Mouse (Mus musculus): ENCODE data around the gene Tmem104. TPM values are rescaled to one million over a fixed set of nuclear protein-coding genes. Genes with fewer than 3 reads are reported as not detected.

Tmem104 gene
- polyA plus RNA-seq, 1 experiment from 2014 or later: 19.2 TPM

DNA sequence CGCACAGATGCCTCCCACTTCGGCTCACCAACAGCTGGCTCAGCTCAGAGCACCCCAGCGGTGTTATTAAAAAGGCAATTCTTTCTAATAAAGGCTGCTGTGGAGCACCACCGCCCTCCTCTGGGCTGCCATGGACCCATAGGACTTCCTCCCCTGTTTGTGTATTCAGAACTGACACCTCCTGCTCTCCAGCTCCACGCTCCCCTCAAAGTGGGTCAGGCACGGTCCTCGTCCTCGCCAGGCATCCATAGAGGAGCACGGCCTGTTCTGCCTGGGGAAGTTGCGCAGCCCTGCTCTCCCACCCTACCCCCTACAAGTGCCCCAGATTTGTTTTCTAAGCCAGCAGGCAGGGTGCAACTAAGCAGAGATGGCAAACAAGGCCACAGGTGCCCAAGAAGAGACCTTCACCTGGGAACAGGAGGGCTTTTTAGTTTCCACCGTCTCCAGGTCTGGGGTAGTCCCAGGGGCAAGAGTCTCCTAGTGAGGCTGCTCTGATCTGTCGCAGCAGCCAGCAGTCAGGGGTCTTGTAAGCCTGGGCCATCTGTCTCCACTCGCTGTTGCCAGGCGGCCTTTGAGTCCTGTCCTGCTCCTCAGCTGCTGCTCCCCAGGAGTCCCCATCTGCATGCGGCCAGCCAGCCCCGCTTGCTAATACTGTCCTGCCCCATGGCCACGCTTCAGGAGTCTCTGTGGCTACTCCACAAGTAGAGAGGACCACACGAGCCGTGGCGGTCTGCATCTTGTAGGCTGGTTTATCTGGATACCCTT, 46.4 kb downstream of the Tmem104 start:
- no peak overlapping the region for H3K4me2 ChIP-seq (replicated peaks; ENCODE audit: low read depth)
- H3K9me3 ChIP-seq (ENCODE audit: control insufficient read depth): no peaks in the 10 kb centered on the region
- H3K4me1 ChIP-seq (replicated peaks; ENCODE audit: control insufficient read depth, insufficient read depth, low read length): peaks cover 8% of the 10 kb centered on the region
- WGBS: 85% methylated on average over 20 of the region's 20 CpGs
- no peak overlapping the region for H3K9ac ChIP-seq (ENCODE audit: low read depth, low read length)
- no peak overlapping the region for H3K4me3 ChIP-seq (ENCODE audit: low read depth, low read length)
- no peak overlapping the region for H3K27ac ChIP-seq (ENCODE audit: low read depth, low read length)
- ATAC-seq: no peak
- peak; percentile 54 for TF ChIP-seq CTCF (IDR thresholded peaks at IDR 0.05; ENCODE audit: low read depth)
- H3K36me3 ChIP-seq (ENCODE audit: control insufficient read depth, insufficient read depth): no peaks in the 10 kb centered on the region
- no peaks in the 10 kb centered on the region for H3K27me3 ChIP-seq (replicated peaks; ENCODE audit: control insufficient read depth, insufficient read depth, low read length)

DNA sequence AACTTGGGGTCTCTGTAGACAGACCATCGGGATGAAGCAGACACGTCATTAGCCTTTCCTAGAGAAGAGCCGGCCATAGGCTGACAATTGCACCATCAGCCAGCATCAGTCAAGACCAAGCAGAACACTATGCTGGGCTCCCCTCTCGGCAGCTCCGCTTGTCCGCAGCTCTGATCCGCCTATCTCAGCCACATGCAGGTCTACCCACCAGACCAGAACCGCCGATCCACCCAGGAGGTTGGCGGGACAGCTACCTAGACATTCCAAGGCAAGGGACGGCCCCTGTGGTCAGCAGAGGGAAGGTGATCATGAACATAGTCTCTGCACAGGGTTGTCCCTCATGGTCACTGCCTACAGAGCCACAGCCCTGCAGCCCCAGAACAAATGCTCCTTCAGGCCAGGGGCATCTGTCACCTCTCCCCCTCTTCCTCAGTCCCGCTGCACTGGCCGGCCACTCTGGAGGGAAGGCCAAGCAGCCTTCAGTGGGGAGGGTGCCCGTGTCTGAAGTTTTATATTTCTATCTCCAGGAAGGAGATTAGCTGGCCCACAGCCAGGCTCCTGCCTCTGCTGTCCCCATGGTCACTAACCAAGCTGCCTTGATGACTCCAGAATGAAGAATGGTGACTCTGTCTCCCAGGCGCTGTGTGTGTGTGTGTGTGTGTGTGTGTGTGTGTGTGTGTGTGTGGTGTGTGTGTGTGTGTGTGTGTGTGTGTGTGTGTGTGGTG, 47.2 kb downstream of the Tmem104 start:
- Histone ChIP-seq H3K4me3 (ENCODE audit: low read depth, low read length) (no peak overlapping the region), H3K36me3 (ENCODE audit: control insufficient read depth, insufficient read depth) (no peaks in the 10 kb centered on the region), H3K4me1 (replicated peaks; ENCODE audit: control insufficient read depth, insufficient read depth, low read length) (peaks cover 4% of the 10 kb centered on the region), H3K4me2 (replicated peaks; ENCODE audit: low read depth) (no peak overlapping the region), H3K9me3 (ENCODE audit: control insufficient read depth) (no peaks in the 10 kb centered on the region), H3K27ac (ENCODE audit: low read depth, low read length) (no peak overlapping the region), H3K9ac (ENCODE audit: low read depth, low read length) (no peak overlapping the region), H3K27me3 (replicated peaks; ENCODE audit: control insufficient read depth, insufficient read depth, low read length) (no peaks in the 10 kb centered on the region)
- no peak for TF ChIP-seq CTCF (IDR thresholded peaks at IDR 0.05; ENCODE audit: low read depth)
- WGBS: 78% methylated on average over 15 of the region's 15 CpGs
- no peak for ATAC-seq

DNA sequence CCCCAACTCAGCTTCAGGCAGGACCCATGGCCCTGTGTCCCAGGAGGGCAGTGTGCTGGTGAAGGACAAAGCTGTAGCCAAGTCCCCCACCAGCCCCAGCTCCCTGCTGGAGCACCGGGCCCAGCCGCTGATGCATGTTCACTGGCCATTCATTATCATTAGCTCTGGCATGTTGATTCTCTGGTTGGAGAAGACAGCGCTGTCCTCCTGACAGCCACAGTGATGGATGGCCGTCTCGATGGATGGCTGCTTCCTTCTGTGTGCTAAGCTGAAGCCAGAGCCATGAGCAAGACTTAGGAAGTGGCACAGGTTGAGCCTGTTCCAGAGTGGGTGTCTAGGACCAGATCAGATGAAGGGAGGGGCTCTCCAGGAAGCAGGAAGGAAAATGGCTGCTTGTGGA, 49.3 kb downstream of the Tmem104 start:
- no peak for ATAC-seq
- no peak overlapping the region for H3K27ac ChIP-seq (ENCODE audit: low read depth, low read length)

DNA sequence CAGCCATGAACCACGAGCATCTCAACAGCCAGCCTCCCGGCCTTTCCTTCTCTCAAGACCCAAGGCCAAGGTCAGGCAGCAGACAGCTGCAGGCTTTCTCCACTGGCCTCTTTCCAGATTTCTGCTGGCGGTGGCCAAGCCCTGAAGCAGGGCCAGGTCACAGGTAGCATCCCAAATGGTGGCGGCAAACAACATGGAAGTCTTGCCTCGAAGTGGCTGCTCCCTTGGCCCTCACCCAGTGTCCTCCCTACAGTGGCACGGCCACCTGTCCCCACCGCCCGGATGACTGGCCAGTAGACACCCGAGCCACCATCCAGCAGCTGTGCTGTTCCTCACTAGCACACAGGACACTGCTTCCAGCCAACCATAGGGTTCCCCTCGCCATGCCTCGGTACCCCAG, 54.1 kb downstream of the Tmem104 start:
- H3K4me1 ChIP-seq (replicated peaks; ENCODE audit: control insufficient read depth, insufficient read depth, low read length): no peaks in the 10 kb centered on the region
- H3K27me3 ChIP-seq (replicated peaks; ENCODE audit: control insufficient read depth, insufficient read depth, low read length): peaks cover 3% of the 10 kb centered on the region; the same call in 1 of the 2 replicates
- 83% methylated on average over 11 of the region's 11 CpGs for WGBS
- no peak for TF ChIP-seq CTCF (IDR thresholded peaks at IDR 0.05; ENCODE audit: low read depth)
- no peak overlapping the region for H3K4me2 ChIP-seq (replicated peaks; ENCODE audit: low read depth)
- no peak overlapping the region for H3K27ac ChIP-seq (ENCODE audit: low read depth, low read length)
- no peaks in the 10 kb centered on the region for H3K9me3 ChIP-seq (ENCODE audit: control insufficient read depth)
- peaks cover 30% of the 10 kb centered on the region; the same call in 1 of the 2 replicates for H3K36me3 ChIP-seq (ENCODE audit: control insufficient read depth, insufficient read depth)
- no peak overlapping the region for H3K4me3 ChIP-seq (ENCODE audit: low read depth, low read length)
- no peak for ATAC-seq
- H3K9ac ChIP-seq (ENCODE audit: low read depth, low read length): no peak overlapping the region

More for the DNA sequence above, 49.3 kb downstream of the Tmem104 start:
- Histone ChIP-seq H3K27me3 (replicated peaks; ENCODE audit: control insufficient read depth, insufficient read depth, low read length) (no peaks in the 10 kb centered on the region), H3K9me3 (ENCODE audit: control insufficient read depth) (no peaks in the 10 kb centered on the region), H3K4me2 (replicated peaks; ENCODE audit: low read depth) (no peak overlapping the region), H3K4me1 (replicated peaks; ENCODE audit: control insufficient read depth, insufficient read depth, low read length) (peaks cover 4% of the 10 kb centered on the region; the same call in 1 of the 2 replicates), H3K4me3 (ENCODE audit: low read depth, low read length) (no peak overlapping the region), H3K9ac (ENCODE audit: low read depth, low read length) (no peak overlapping the region), H3K36me3 (ENCODE audit: control insufficient read depth, insufficient read depth) (peaks cover 7% of the 10 kb centered on the region; the same call in 1 of the 2 replicates)
- no peak for TF ChIP-seq CTCF (IDR thresholded peaks at IDR 0.05; ENCODE audit: low read depth)
- WGBS: 28% methylated on average over 5 of the region's 5 CpGs

DNA sequence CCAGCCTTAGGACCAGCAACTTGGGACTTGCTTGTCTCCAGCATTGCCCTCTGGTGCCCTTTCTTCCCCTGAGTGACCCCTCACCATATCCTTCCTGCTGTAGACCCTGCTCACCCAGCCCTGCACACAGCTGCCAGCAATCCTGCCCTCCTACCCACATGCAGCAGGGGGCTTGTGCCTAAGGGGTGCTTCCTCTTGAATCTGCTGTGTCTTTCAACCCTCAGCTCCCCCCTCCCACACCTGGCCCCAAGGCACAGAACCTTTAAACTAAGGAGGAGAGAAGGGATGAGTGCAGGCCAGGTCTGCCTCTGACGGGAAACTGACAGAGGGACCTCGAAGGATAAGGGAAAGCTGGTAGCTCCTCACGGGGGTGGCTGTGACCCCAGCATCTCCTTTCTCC, 55.5 kb downstream of the Tmem104 start:
- H3K4me2 ChIP-seq (replicated peaks; ENCODE audit: low read depth): no peak overlapping the region
- no peaks in the 10 kb centered on the region for H3K4me1 ChIP-seq (replicated peaks; ENCODE audit: control insufficient read depth, insufficient read depth, low read length)
- no peak overlapping the region for H3K27ac ChIP-seq (ENCODE audit: low read depth, low read length)
- no peak overlapping the region for H3K4me3 ChIP-seq (ENCODE audit: low read depth, low read length)
- ATAC-seq: no peak
- WGBS: 75% methylated on average over 3 of the region's 3 CpGs
- peaks cover 30% of the 10 kb centered on the region; the same call in 1 of the 2 replicates for H3K36me3 ChIP-seq (ENCODE audit: control insufficient read depth, insufficient read depth)
- no peaks in the 10 kb centered on the region for H3K9me3 ChIP-seq (ENCODE audit: control insufficient read depth)
- TF ChIP-seq CTCF (IDR thresholded peaks at IDR 0.05; ENCODE audit: low read depth): no peak
- H3K27me3 ChIP-seq (replicated peaks; ENCODE audit: control insufficient read depth, insufficient read depth, low read length): peaks cover 6% of the 10 kb centered on the region; the same call in 1 of the 2 replicates
- H3K9ac ChIP-seq (ENCODE audit: low read depth, low read length): no peak overlapping the region

DNA sequence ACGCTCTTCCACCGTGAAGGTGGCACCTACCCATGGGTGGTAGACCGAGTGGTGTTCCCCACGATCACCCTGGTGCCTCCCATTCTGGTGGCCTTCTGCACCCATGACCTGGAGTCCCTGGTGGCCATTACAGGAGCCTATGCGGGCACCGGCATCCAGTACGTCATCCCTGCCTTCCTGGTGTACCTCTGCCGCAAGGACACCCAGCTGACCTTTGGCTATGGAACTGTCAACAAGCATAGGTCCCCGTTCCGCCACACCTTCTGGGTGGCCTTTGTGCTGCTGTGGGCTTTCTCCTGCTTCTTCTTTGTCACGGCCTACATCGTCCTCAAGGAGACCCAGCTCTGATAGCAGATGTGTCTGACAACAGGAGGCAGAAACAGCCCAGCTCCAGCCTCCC, 56.5 kb downstream of the Tmem104 start:
- ATAC-seq: no peak
- no peak overlapping the region for H3K4me2 ChIP-seq (replicated peaks; ENCODE audit: low read depth)
- H3K4me1 ChIP-seq (replicated peaks; ENCODE audit: control insufficient read depth, insufficient read depth, low read length): no peaks in the 10 kb centered on the region
- H3K36me3 ChIP-seq (ENCODE audit: control insufficient read depth, insufficient read depth): peaks cover 30% of the 10 kb centered on the region; the same call in 1 of the 2 replicates
- WGBS: 89% methylated on average over 12 of the region's 12 CpGs
- H3K9me3 ChIP-seq (ENCODE audit: control insufficient read depth): no peaks in the 10 kb centered on the region
- no peak overlapping the region for H3K27ac ChIP-seq (ENCODE audit: low read depth, low read length)
- no peak overlapping the region for H3K9ac ChIP-seq (ENCODE audit: low read depth, low read length)
- peaks cover 16% of the 10 kb centered on the region for H3K27me3 ChIP-seq (replicated peaks; ENCODE audit: control insufficient read depth, insufficient read depth, low read length)
- H3K4me3 ChIP-seq (ENCODE audit: low read depth, low read length): no peak overlapping the region
- no peak for TF ChIP-seq CTCF (IDR thresholded peaks at IDR 0.05; ENCODE audit: low read depth)
